Mouse (Mus musculus): ENCODE results near the gene Arhgef3. TPM values are rescaled to one million over a fixed set of nuclear protein-coding genes. Genes with fewer than 3 reads are reported as not detected.
A peak's percentile ranks its signal among the peaks of the same experiment; 100 is the strongest.

Gene Arhgef3
- total RNA-seq, 1 experiment, result 7.6 TPM

DNA sequence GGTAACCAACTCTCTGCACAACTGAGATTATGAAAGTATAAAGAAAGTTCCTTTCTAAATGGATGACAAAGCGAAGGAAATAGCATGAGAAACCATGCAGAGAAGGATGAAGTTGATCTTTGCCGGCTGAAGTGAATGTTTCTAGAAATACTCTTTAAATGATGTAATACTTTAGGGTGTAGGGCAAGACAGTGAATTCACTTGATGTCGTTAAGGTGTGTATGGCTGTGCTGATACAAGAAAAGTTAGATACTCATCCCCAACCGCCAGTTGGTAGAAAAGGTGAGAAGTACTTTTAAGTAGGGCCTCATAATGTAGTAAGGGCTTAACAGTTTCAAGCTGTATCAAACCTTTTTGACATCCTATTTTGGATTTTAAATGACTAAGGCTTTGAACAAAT is 315.6 kb downstream of the Arhgef3 start:
- no peak for DNase-seq (ENCODE audit: low read depth, low spot score)
- TF ChIP-seq ZC3H11A (IDR thresholded peaks at IDR 0.05; ENCODE audit: borderline replicate concordance, low read depth, low read length) (no peak), ZNF384 (IDR thresholded peaks at IDR 0.05; ENCODE audit: low read depth, low read length) (no peak), CHD2 (IDR thresholded peaks at IDR 0.05; ENCODE audit: low read depth, low read length) (no peak), HCFC1 (IDR thresholded peaks at IDR 0.05; ENCODE audit: borderline replicate concordance, insufficient read depth, low read length) (no peak)
- Histone ChIP-seq H3K4me3 (ENCODE audit: insufficient read depth in 1 of 2, low read depth in 1 of 2, low read length in 2 of 2, poor library complexity in 1 of 2, severe bottlenecking in 1 of 2) (peak overlapping the region; percentile 60 to 71), H3K36me3 (ENCODE audit: control insufficient read depth, insufficient read depth, low read length, poor library complexity, severe bottlenecking) (peaks cover 10% of the 10 kb centered on the region; the same call in 1 of the 2 replicates), H3K9me3 (ENCODE audit: control insufficient read depth, insufficient read depth, low read depth, low read length) (no peaks in the 10 kb centered on the region), H3K9ac (ENCODE audit: insufficient read depth, low read depth, low read length, poor library complexity, severe bottlenecking) (peak overlapping the region; percentile 11; the same call in 1 of the 2 replicates), H3K27ac (ENCODE audit: insufficient read depth, low read depth, low read length, poor library complexity, severe bottlenecking) (no peak overlapping the region), H3K4me1 (ENCODE audit: control insufficient read depth in 2 of 2, insufficient read depth in 2 of 2, low read length in 2 of 2, poor library complexity in 1 of 2) (0 out of 4 replicates have a peak, but pooled peaks cover 0 to 4% of the 10 kb centered on the region in 2 experiments)
- in situ Hi-C loops (cut with MboI; ENCODE audit: low sequenced_read_pairs in 2 of 2, unreplicated experiment in 2 of 2), result no loop called here

- H3K36me3 ChIP-seq (ENCODE audit: control insufficient read depth, insufficient read depth, low read length, poor library complexity, severe bottlenecking), result peaks cover 12% of the 10 kb centered on the region; the same call in 1 of the 2 replicates
- no peak for DNase-seq (ENCODE audit: low read depth, low spot score)
- no peak overlapping the region for H3K4me3 ChIP-seq (ENCODE audit: insufficient read depth in 1 of 2, low read depth in 1 of 2, low read length in 2 of 2, poor library complexity in 1 of 2, severe bottlenecking in 1 of 2)
- peaks cover 0 to 7% of the 10 kb centered on the region in 2 experiments; a peak in 2 of 4 replicates for H3K4me1 ChIP-seq (ENCODE audit: control insufficient read depth in 2 of 2, insufficient read depth in 2 of 2, low read length in 2 of 2, poor library complexity in 1 of 2)
- H3K9me3 ChIP-seq (ENCODE audit: control insufficient read depth, insufficient read depth, low read depth, low read length), result no peaks in the 10 kb centered on the region
- no peak for TF ChIP-seq MAFK (IDR thresholded peaks at IDR 0.05; ENCODE audit: insufficient read depth, low read depth, low read length)
- no peak for TF ChIP-seq CHD2 (IDR thresholded peaks at IDR 0.05; ENCODE audit: low read depth, low read length)
- TF ChIP-seq ZC3H11A (IDR thresholded peaks at IDR 0.05; ENCODE audit: borderline replicate concordance, low read depth, low read length), result no peak
- TF ChIP-seq ZNF384 (IDR thresholded peaks at IDR 0.05; ENCODE audit: low read depth, low read length), result no peak
- no peak overlapping the region; the same call in 1 of the 2 replicates for H3K9ac ChIP-seq (ENCODE audit: insufficient read depth, low read depth, low read length, poor library complexity, severe bottlenecking)
- in situ Hi-C loops (cut with MboI; ENCODE audit: low sequenced_read_pairs in 2 of 2, unreplicated experiment in 2 of 2), result no loop called here
- no peak overlapping the region for H3K27ac ChIP-seq (ENCODE audit: insufficient read depth, low read depth, low read length, poor library complexity, severe bottlenecking)
These were observed 317.4 kb downstream of the Arhgef3 start for GRCm38 (mm10) chr14:27432064-27432463.

DNA sequence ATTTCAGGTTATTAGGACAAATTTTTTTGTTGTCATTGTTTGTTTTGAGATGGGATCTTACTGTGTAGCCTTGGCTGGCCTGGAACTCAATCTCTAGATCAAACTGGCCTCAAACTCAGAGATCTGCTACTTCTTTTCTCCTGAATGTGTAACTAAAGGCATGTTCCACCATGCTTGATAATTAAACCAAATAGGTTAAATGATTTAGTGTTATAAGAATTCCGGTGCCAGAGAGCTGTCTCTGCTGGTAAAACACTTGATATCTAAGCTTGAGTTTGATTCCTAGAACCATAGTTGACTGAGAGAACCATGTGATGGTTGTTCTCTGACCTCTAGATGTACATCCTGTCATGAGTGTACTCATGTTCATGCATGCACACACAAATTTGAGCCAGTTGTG is 321.4 kb downstream of the Arhgef3 start:
- TF ChIP-seq CHD2 (IDR thresholded peaks at IDR 0.05; ENCODE audit: low read depth, low read length), result no peak
- no peak for TF ChIP-seq ZC3H11A (IDR thresholded peaks at IDR 0.05; ENCODE audit: borderline replicate concordance, low read depth, low read length)
- no peak for TF ChIP-seq HCFC1 (IDR thresholded peaks at IDR 0.05; ENCODE audit: borderline replicate concordance, insufficient read depth, low read length)
- no peak for TF ChIP-seq MAFK (IDR thresholded peaks at IDR 0.05; ENCODE audit: insufficient read depth, low read depth, low read length)
- no peak for TF ChIP-seq ZNF384 (IDR thresholded peaks at IDR 0.05; ENCODE audit: low read depth, low read length)
- Histone ChIP-seq H3K9me3 (ENCODE audit: control insufficient read depth, insufficient read depth, low read depth, low read length) (no peaks in the 10 kb centered on the region), H3K4me1 (ENCODE audit: control insufficient read depth in 2 of 2, insufficient read depth in 2 of 2, low read length in 2 of 2, poor library complexity in 1 of 2) (peaks cover 0 to 7% of the 10 kb centered on the region in 2 experiments; a peak in 2 of 4 replicates), H3K36me3 (ENCODE audit: control insufficient read depth, insufficient read depth, low read length, poor library complexity, severe bottlenecking) (peaks cover 12% of the 10 kb centered on the region; the same call in 1 of the 2 replicates), H3K9ac (ENCODE audit: insufficient read depth, low read depth, low read length, poor library complexity, severe bottlenecking) (no peak overlapping the region), H3K27ac (ENCODE audit: insufficient read depth, low read depth, low read length, poor library complexity, severe bottlenecking) (peak overlapping the region; percentile 13; the same call in 1 of the 2 replicates), H3K4me3 (ENCODE audit: insufficient read depth in 1 of 2, low read depth in 1 of 2, low read length in 2 of 2, poor library complexity in 1 of 2, severe bottlenecking in 1 of 2) (no peak overlapping the region)
- in situ Hi-C loops (cut with MboI; ENCODE audit: low sequenced_read_pairs in 2 of 2, unreplicated experiment in 2 of 2), result no loop called here
- DNase-seq (ENCODE audit: low read depth, low spot score), result no peak

DNA sequence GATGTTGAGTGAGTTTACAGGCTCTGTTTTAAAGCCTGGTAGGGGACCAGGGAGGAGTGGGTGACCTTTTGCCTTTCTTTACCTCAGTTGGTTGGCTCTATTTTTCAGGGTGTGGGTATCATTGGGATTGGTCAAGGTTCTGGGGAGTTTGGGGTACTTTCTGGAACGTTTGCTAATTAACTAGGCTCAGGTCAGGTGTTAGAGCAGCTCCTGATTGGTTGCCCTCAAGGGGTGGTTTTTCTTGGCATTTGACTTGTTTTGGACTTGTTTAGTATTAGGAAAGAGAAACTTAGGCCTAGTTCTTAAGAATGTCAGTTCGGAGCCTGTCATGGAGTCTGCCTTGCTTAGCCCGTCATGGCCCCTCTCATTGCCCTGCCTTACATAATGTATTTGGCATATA is 322.1 kb downstream of the Arhgef3 start:
- in situ Hi-C loops (cut with MboI; ENCODE audit: low sequenced_read_pairs in 2 of 2, unreplicated experiment in 2 of 2), result no loop called here
- TF ChIP-seq MAFK (IDR thresholded peaks at IDR 0.05; ENCODE audit: insufficient read depth, low read depth, low read length) (no peak), CHD2 (IDR thresholded peaks at IDR 0.05; ENCODE audit: low read depth, low read length) (no peak), ZC3H11A (IDR thresholded peaks at IDR 0.05; ENCODE audit: borderline replicate concordance, low read depth, low read length) (no peak), HCFC1 (IDR thresholded peaks at IDR 0.05; ENCODE audit: borderline replicate concordance, insufficient read depth, low read length) (no peak), ZNF384 (IDR thresholded peaks at IDR 0.05; ENCODE audit: low read depth, low read length) (no peak)
- Histone ChIP-seq H3K9me3 (ENCODE audit: control insufficient read depth, insufficient read depth, low read depth, low read length) (no peaks in the 10 kb centered on the region), H3K4me1 (ENCODE audit: control insufficient read depth in 2 of 2, insufficient read depth in 2 of 2, low read length in 2 of 2, poor library complexity in 1 of 2) (peaks cover 0 to 7% of the 10 kb centered on the region in 2 experiments; a peak in 2 of 4 replicates), H3K36me3 (ENCODE audit: control insufficient read depth, insufficient read depth, low read length, poor library complexity, severe bottlenecking) (peaks cover 12% of the 10 kb centered on the region; the same call in 1 of the 2 replicates), H3K27ac (ENCODE audit: insufficient read depth, low read depth, low read length, poor library complexity, severe bottlenecking) (peak overlapping the region; percentile 58; the same call in 1 of the 2 replicates), H3K9ac (ENCODE audit: insufficient read depth, low read depth, low read length, poor library complexity, severe bottlenecking) (no peak overlapping the region), H3K4me3 (ENCODE audit: insufficient read depth in 1 of 2, low read depth in 1 of 2, low read length in 2 of 2, poor library complexity in 1 of 2, severe bottlenecking in 1 of 2) (no peak overlapping the region)
- no peak for DNase-seq (ENCODE audit: low read depth, low spot score)

Data from ES-E14 (cell line).